Comparison of ENCODE assay signal across 27 mouse cellular contexts in genomic region chr15:10954381-10955016, GRCm38 (mm10). TPM values are rescaled to one million over a fixed set of nuclear protein-coding genes. Genes with fewer than 3 reads are reported as not detected.
A peak's percentile ranks its signal among the peaks of the same experiment; 100 is the strongest.
DNase-seq lines count a peak whose midpoint lies in the region; ATAC-seq and TF ChIP-seq lines count a peak whose summit lies in the region.
"Had no signal": no experiment of that assay in that cellular context is flagged by ENCODE, and none has a peak within 500 bp of the region (broad histone marks: within the 10 kb centered on the region; RNA-seq: fewer than 3 reads in every experiment).

No protein-coding gene starts in this region.

- H3K4me1 ChIP-seq in intestine, embryonic 15.5 days (replicated peaks), result no peaks in the 10 kb centered on the region
- peaks cover 19% of the 10 kb centered on the region for H3K4me1 ChIP-seq in liver, postnatal 0 days (ENCODE audit: insufficient read depth)
- H3K4me1 ChIP-seq: liver, embryonic 13.5 days; midbrain, embryonic 15.5 days; stomach, embryonic 15.5 days had no signal

- DNase-seq in kidney, adult 11 months, result peak; percentile 37
- no peak for DNase-seq in kidney, postnatal 10 days
- DNase-seq in kidney, adult 9 months, result peak; percentile 77
- DNase-seq in liver, postnatal 0 days, result no peak
- DNase-seq in adrenal gland, postnatal 14 days, result no peak
- no peak for DNase-seq in layer of hippocampus, adult 11-12 months (ENCODE audit: low spot score)
- no peak for DNase-seq in gastrocnemius, postnatal 14 days
- DNase-seq: adrenal gland, postnatal 10 days; cerebellum, adult 2 months; forebrain, postnatal 0 days; liver, embryonic 13.5 days; lung, postnatal 4 days; thymus, adult 2 months; thymus, postnatal 4 days had no signal

- H3K4me3 ChIP-seq in intestine, embryonic 15.5 days (replicated peaks), result no peak overlapping the region
- no peak overlapping the region for H3K4me3 ChIP-seq in liver, postnatal 0 days (ENCODE audit: low read depth, low read length)
- H3K4me3 ChIP-seq: hindbrain, embryonic 12.5 days; limb, embryonic 10.5 days; liver, embryonic 13.5 days; midbrain, embryonic 15.5 days; stomach, embryonic 15.5 days had no signal

- no peak overlapping the region for H3K4me2 ChIP-seq in intestine, embryonic 15.5 days (replicated peaks)
- peak overlapping the region; percentile 45; the same call in 1 of the 2 replicates for H3K4me2 ChIP-seq in liver, postnatal 0 days (ENCODE audit: low read depth, low read length)
- H3K4me2 ChIP-seq: hindbrain, embryonic 12.5 days; liver, embryonic 13.5 days; midbrain, embryonic 15.5 days; stomach, embryonic 15.5 days had no signal

- no peak overlapping the region for H3K9ac ChIP-seq in intestine, embryonic 15.5 days
- H3K9ac ChIP-seq in liver, postnatal 0 days (replicated peaks), result no peak overlapping the region
- H3K9ac ChIP-seq: forebrain, postnatal 0 days; hindbrain, embryonic 12.5 days; liver, embryonic 13.5 days; midbrain, embryonic 15.5 days; stomach, embryonic 15.5 days had no signal

- intact Hi-C loops in gastrocnemius, postnatal 14 days (cut with DNase I; ENCODE audit: low total_unique reads), result no loop called here

- no peak overlapping the region for H3K27ac ChIP-seq in intestine, embryonic 15.5 days
- H3K27ac ChIP-seq in liver, postnatal 0 days (ENCODE audit: low read depth), result peak overlapping the region; percentile 80
- H3K27ac ChIP-seq: hindbrain, embryonic 12.5 days; limb, embryonic 10.5 days; liver, embryonic 13.5 days; midbrain, embryonic 15.5 days; stomach, embryonic 15.5 days had no signal

- no peak for TF ChIP-seq EP300 in liver, postnatal 0 days (IDR thresholded peaks at IDR 0.05; ENCODE audit: low read depth)

- no peaks in the 10 kb centered on the region for H3K9me3 ChIP-seq in intestine, embryonic 15.5 days
- no peaks in the 10 kb centered on the region for H3K9me3 ChIP-seq in liver, postnatal 0 days (ENCODE audit: low read length)
- H3K9me3 ChIP-seq: hindbrain, embryonic 12.5 days; limb, embryonic 10.5 days; liver, embryonic 13.5 days; midbrain, embryonic 15.5 days; stomach, embryonic 15.5 days had no signal

- peak; percentile 58 for ATAC-seq in intestine, embryonic 15.5 days
- peak; percentile 35 for ATAC-seq in liver, postnatal 0 days
- ATAC-seq: forebrain, postnatal 0 days; midbrain, embryonic 15.5 days had no signal

- no peak for TF ChIP-seq CTCF in liver, postnatal 0 days (IDR thresholded peaks at IDR 0.05; ENCODE audit: low read depth)

- H3K27me3 ChIP-seq in intestine, embryonic 15.5 days (replicated peaks), result no peaks in the 10 kb centered on the region
- H3K27me3 ChIP-seq in liver, postnatal 0 days (ENCODE audit: insufficient read depth, low read length), result no peaks in the 10 kb centered on the region
- H3K27me3 ChIP-seq: hindbrain, embryonic 12.5 days; liver, embryonic 13.5 days; midbrain, embryonic 15.5 days; stomach, embryonic 15.5 days had no signal

- 74% methylated on average over 6 of the region's 6 CpGs for WGBS in intestine, embryonic 15.5 days
- 58% methylated on average over 6 of the region's 6 CpGs for WGBS in liver, postnatal 0 days (ENCODE audit: insufficient replicate concordance)

- no peaks in the 10 kb centered on the region for H3K36me3 ChIP-seq in intestine, embryonic 15.5 days
- H3K36me3 ChIP-seq in liver, postnatal 0 days (replicated peaks; ENCODE audit: insufficient read depth, low read length), result no peaks in the 10 kb centered on the region
- H3K36me3 ChIP-seq: hindbrain, embryonic 12.5 days; limb, embryonic 10.5 days; liver, embryonic 13.5 days; midbrain, embryonic 15.5 days; stomach, embryonic 15.5 days had no signal

RNA-seq across cellular contexts. Expression of gene C1qtnf3, which starts 2.4 kb away (rescaled TPM):
- 2.2 and 2.6 TPM in 2 replicates for polyA plus RNA-seq in intestine, embryonic 15.5 days (2015; fragmentation: Nextera tagmentation; extraction: Ambion mirVana)
- polyA plus RNA-seq in liver, postnatal 0 days (2015; fragmentation: Nextera tagmentation; extraction: Ambion mirVana), result 0.14 and 0.30 TPM in 2 replicates
- total RNA-seq in adrenal gland, postnatal 14 days (2021), result 1.5 and 2.1 TPM in 2 replicates
- 10 to 100 TPM; 16.1 to 22.9 TPM for total RNA-seq in gastrocnemius, postnatal 14 days (2021)
- total RNA-seq: common myeloid progenitor, adult 5-6 weeks; heart, adult 8-10 months; layer of hippocampus, adult 18-20 months; megakaryocyte-erythroid progenitor cell, adult 5-6 weeks had no signal

RNA-seq across cellular contexts. Expression of gene Amacr, which starts 27.1 kb away (rescaled TPM):
- 20.6 and 21.6 TPM in 2 replicates for polyA plus RNA-seq in intestine, embryonic 15.5 days (2015; fragmentation: Nextera tagmentation; extraction: Ambion mirVana)
- polyA plus RNA-seq in liver, postnatal 0 days (2015; fragmentation: Nextera tagmentation; extraction: Ambion mirVana), result 114 and 124 TPM in 2 replicates
- 33.4 and 37.0 TPM in 2 replicates for total RNA-seq in adrenal gland, postnatal 14 days (2021)
- total RNA-seq in gastrocnemius, postnatal 14 days (2021), result 10 to 100 TPM; 19.0 to 20.7 TPM

RNA-seq across cellular contexts. Expression of gene Slc45a2, which starts 46.0 kb away (rescaled TPM):
- polyA plus RNA-seq in intestine, embryonic 15.5 days (2015; fragmentation: Nextera tagmentation; extraction: Ambion mirVana), result not detected in 2 replicates
- 0.04 and 0.05 TPM in 2 replicates for polyA plus RNA-seq in liver, postnatal 0 days (2015; fragmentation: Nextera tagmentation; extraction: Ambion mirVana)
- not detected in 2 replicates for total RNA-seq in adrenal gland, postnatal 14 days (2021)
- total RNA-seq in gastrocnemius, postnatal 14 days (2021), result not detected
- total RNA-seq: adrenal gland, postnatal 10 days; common myeloid progenitor, adult 5-6 weeks; forebrain, postnatal 0 days; heart, adult 8-10 months; heart, postnatal 25 days; layer of hippocampus, adult 18-20 months; layer of hippocampus, postnatal 14 days; megakaryocyte-erythroid progenitor cell, adult 5-6 weeks had no signal
- polyA plus RNA-seq: heart, embryonic 14.5 days; liver, embryonic 13.5 days; lung, embryonic 16.5 days; thymus, adult 2 months had no signal

Comparison
In these comparisons a context has a peak if more than half of its experiments do, and no peak if none do; other contexts are left out.
1. DNase-seq: peak in kidney, adult 11 months (single experiment) and kidney, adult 9 months (single experiment); none in kidney, postnatal 10 days (single experiment), liver, postnatal 0 days (single experiment), adrenal gland, postnatal 14 days (single experiment), layer of hippocampus, adult 11-12 months (single experiment) and gastrocnemius, postnatal 14 days (single experiment).